Mouse (Mus musculus): ENCODE data around the gene Auts2. TPM values are rescaled to one million over a fixed set of nuclear protein-coding genes. Genes with fewer than 3 reads are reported as not detected.

Auts2 gene
- total RNA-seq, 1 experiment from 2014 or later, result 1.9 TPM

DNA sequence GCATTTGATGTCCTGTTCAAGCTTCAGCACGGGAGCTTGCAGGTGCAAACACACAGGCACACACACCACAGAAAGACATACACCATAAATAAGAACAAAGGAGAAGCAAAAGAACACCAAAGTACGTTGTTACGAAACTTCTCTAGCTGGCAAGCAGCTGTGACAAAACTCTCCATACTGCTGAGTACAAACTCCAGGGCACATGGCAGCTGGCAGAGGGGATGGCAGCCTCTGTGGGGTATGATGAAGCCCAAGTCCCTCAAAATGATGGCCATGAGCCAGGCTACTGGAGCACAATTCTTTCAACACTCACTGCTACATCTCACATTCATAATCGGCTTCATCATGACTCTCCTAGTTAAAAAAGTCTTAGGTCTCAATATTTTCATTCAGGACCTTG is 721.7 kb downstream of the Auts2 start:
- no peak for ATAC-seq (replicated peaks in 1 of 2; ENCODE audit: insufficient read depth in 1 of 2, low FRiP score in 2 of 2, low TSS enrichment in 1 of 2, low read depth in 1 of 2, poor library complexity in 2 of 2, severe bottlenecking in 2 of 2)

DNA sequence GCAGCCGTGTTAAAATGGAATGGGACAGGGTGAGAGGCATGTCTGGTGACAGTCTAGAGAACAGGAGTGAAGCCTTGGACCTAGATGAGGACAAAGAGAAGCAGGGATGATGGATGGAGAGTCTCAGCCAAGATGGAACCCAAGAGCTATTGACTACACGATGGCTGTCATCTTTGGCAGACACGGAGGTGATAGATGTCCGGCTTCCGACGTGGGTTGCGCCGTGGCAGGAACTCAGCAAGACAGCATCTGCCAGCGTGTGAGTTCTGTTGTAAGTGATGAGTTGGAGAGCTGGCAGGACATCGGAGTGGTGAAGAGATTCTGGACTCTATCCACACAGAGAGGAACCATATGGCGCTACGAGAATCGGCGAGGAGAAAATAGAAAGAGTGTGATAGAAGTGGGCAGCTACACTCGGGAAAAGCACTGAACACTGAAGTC is 723.9 kb downstream of the Auts2 start:
- ATAC-seq (replicated peaks in 1 of 2; ENCODE audit: insufficient read depth in 1 of 2, low FRiP score in 2 of 2, low TSS enrichment in 1 of 2, low read depth in 1 of 2, poor library complexity in 2 of 2, severe bottlenecking in 2 of 2), result no peak

DNA sequence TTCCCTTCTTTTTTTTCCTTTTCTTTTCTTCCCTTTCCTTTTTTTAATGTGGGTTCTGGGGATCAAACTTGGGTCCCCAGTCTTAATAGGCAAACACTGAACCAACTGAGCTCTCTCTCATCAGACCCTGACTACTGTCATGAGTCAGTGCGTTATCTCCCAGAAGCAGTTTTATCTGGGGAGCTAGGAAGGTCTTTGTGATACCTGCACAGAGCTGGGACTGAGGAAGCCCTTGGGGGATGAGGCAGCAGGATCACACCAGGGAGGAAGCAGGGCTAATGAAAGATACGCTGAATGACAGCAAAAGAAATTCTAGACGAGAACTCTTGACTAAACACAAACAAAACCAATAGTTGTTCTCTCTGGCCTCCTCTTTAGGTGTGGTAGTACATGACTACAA is 727.6 kb downstream of the Auts2 start:
- ATAC-seq (replicated peaks in 1 of 2; ENCODE audit: insufficient read depth in 1 of 2, low FRiP score in 2 of 2, low TSS enrichment in 1 of 2, low read depth in 1 of 2, poor library complexity in 2 of 2, severe bottlenecking in 2 of 2), result no peak

DNA sequence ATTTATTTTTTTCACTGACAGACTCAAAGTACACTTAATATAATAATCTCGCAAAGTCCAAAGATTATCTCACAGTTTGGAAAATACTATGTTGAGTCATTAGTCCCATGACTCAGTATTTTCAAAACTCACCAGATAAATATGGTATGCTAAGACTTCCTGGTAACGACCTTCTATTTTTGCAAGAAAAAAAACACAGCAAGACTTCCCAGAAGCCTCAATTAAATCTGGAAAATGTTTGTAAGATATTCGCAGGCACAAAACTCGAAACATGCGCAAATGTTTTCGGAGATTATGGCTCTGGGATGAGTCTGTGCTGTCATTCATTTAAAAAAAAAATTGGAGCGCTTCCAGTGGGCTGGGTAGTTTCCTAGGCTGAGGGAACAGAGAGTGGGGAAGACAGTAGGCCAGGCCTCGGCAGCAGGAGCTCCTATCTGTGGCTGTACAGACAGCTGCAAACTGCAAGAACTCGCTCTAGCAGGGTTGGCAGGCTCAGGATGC is 728.6 kb downstream of the Auts2 start:
- peak; percentile 14 to 20; a peak in 1 of 4 replicates for ATAC-seq (replicated peaks in 1 of 2; ENCODE audit: insufficient read depth in 1 of 2, low FRiP score in 2 of 2, low TSS enrichment in 1 of 2, low read depth in 1 of 2, poor library complexity in 2 of 2, severe bottlenecking in 2 of 2)

DNA sequence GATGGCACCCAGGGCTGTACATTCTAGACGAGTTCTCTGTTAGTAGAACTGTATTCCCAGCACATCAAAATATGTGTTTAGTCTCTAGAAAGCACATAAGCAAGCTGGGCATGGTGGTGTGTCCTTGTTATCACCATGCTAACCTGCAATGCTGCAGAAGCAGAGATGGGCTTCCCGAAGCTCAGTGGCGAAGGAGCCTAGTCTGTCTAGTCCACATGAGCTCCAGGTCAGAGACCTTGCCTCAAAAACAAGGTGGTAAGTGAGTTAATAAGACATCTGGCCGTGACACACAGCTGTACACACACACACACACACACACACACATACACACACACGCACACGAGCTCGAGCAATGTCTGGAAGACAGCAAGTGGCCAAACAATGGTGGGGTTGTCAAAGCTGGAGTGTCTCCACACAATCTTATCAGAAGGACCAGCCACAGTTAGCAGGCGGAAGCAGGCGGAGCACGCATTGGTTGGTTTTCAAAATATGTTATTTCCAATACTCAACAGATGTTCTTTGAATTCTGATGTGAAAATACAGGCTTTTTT is 729.1 kb downstream of the Auts2 start:
- peak; percentile 54 to 61; a peak in 2 of 4 replicates for ATAC-seq (replicated peaks in 1 of 2; ENCODE audit: insufficient read depth in 1 of 2, low FRiP score in 2 of 2, low TSS enrichment in 1 of 2, low read depth in 1 of 2, poor library complexity in 2 of 2, severe bottlenecking in 2 of 2)

DNA sequence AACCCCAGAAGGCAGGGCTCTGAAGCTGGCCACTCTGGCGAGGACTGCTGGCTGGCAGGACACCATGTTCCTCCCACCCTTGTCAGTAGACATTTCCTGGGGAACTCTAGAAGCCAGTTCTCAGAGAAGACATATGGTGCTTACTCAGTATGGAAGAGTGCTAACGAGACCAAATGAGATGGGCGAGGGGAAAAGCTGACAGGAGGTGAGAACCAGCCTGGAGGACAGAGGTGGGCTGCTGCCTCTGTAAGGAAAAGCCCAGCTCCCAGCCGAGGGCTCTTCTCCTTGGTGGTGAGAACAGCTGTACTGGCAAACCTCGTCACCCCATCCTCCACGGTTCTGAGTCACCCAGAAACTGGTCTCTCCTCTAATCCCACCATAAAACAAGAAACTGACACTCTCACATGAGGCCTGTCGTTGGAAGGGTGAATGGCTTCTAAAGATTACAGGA is 729.8 kb downstream of the Auts2 start:
- ATAC-seq (replicated peaks in 1 of 2; ENCODE audit: insufficient read depth in 1 of 2, low FRiP score in 2 of 2, low TSS enrichment in 1 of 2, low read depth in 1 of 2, poor library complexity in 2 of 2, severe bottlenecking in 2 of 2), result no peak

DNA sequence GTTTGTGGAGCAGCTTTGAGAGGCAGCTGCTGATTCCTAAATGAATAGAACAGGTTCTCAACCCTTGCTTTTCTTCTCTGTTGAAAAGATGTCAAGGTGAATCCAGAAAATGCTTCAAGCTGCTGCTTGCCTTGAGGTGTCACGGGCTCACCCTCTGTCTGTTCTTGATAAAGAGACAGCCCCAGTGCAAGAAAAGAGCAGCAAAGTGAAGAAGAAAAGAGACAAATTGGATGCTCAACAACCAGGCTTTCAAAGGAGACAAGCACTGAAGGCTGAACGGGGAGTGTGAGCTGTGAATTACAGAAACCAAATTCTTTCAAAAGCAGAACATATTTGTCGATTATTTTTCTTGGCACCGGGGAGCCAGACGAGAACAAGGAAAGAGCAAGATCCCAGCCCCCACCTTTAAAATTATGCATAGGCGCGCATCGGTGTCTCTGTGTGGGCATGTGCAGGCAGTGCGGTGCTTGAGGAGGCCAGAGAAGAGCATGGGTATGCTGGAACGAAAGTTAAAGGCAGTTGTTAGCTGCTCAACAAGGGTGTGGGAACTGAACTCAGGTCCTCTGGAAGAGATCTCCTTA is 730.6 kb downstream of the Auts2 start:
- no peak for ATAC-seq (replicated peaks in 1 of 2; ENCODE audit: insufficient read depth in 1 of 2, low FRiP score in 2 of 2, low TSS enrichment in 1 of 2, low read depth in 1 of 2, poor library complexity in 2 of 2, severe bottlenecking in 2 of 2)

DNA sequence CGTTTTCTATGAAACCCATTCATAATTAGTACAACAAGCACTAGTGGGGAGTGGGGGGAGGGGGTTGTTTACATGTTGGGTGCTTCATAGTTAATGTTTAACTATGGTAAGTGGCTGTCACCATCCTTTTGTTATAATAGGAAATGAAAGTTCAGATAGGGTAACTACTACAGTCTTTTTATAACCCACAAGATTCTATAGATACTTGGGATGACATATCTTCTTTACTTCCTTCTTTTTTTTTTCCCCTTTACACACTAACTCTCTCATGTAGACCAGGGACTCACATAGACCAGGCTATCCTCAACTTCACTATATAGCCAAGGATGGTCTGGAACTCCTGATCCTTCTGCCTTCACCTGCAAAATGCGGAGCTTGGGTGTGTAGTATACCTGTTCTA is 736.8 kb downstream of the Auts2 start:
- no peak for ATAC-seq (replicated peaks in 1 of 2; ENCODE audit: insufficient read depth in 1 of 2, low FRiP score in 2 of 2, low TSS enrichment in 1 of 2, low read depth in 1 of 2, poor library complexity in 2 of 2, severe bottlenecking in 2 of 2)

DNA sequence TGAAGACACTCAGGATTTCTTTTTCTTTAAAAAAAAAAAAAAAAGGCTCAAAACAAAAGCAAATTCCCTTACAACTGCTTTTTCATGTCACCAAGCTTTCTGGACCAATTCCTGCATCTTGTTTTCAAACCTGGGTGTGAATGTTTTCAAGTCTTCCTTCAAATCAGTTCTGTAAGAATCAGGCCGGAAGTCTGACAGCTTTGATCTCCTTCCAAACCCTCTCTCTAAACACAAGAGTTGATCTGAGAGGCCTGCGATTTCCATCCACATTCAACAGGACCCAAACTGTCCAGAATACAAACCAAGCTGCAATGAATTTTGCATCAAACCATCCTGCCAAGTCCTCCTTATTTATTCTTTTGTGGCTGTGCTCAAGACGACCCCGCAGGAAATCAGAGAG is 737.9 kb downstream of the Auts2 start:
- no peak for ATAC-seq (replicated peaks in 1 of 2; ENCODE audit: insufficient read depth in 1 of 2, low FRiP score in 2 of 2, low TSS enrichment in 1 of 2, low read depth in 1 of 2, poor library complexity in 2 of 2, severe bottlenecking in 2 of 2)

DNA sequence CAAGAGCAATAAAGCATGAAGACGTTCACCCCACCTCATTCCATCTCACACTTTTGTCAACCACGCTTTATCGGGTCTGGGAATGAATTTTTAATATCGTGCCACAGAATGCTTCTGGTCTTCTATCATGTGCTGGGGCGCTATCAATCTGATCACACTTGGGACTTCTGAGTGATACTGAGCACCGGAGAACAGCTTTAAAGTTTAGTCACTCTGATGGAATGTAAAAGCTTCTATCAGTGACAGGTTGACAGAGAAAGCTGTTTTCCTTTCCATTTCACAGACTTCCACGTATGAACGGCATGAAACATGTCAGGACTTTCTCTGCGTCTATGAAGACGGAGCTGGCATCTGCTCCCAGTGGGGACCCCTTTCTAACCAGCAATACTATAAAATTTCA is 739.5 kb downstream of the Auts2 start:
- no peak for ATAC-seq (replicated peaks in 1 of 2; ENCODE audit: insufficient read depth in 1 of 2, low FRiP score in 2 of 2, low TSS enrichment in 1 of 2, low read depth in 1 of 2, poor library complexity in 2 of 2, severe bottlenecking in 2 of 2)

DNA sequence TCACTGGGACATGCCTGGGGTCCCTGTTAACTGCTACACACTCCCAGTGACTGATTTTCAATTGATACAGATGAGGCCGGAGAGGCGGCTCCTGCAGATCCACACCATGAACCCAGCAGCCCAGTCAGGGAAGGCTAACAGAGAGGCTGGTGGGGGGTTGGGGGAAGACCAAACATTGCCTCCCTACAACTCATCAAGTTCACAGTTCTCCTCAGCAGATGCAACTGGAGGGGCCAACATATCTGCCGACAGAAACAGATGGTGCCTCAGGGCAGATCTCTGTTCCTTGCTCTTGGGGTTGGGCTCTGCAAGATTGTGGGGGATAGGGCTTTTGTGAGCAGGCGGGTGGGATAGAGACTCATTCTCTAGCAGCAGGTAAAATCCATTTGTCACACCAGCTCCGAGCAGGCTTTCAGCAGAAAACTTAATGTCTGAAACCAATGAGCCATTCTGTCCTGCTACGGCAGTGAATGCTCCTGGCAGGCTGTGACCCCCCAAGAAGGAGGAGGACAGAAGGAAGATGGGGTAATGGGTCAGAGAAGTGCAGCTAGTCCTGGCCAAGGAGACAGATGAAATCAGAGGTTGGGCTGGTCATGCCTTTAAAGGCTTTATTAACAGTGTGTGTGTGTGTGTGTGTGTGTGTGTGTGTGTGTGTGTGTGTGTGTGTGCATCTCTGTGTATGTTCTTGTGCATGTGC is 740.7 kb downstream of the Auts2 start:
- no peak for ATAC-seq (replicated peaks in 1 of 2; ENCODE audit: insufficient read depth in 1 of 2, low FRiP score in 2 of 2, low TSS enrichment in 1 of 2, low read depth in 1 of 2, poor library complexity in 2 of 2, severe bottlenecking in 2 of 2)

DNA sequence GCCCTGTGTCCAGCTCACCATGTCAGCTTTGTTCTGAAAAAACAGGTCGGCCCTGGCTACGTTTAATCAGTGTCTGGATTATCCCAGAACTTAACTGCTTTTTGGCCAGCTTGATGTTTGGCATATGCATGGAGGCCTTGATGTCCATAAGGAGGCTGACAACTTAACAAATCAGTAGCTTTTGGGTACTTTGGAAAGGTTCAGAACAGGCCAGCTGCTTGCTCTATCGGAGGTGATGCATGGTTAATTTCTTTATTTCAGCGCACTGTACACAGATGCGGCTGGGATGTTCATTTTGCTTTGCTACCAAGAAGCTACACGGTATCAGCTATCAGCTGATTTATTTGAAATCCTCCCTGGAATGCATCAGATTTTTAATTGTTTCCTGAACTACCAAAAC is 741.2 kb downstream of the Auts2 start:
- ATAC-seq (replicated peaks in 1 of 2; ENCODE audit: insufficient read depth in 1 of 2, low FRiP score in 2 of 2, low TSS enrichment in 1 of 2, low read depth in 1 of 2, poor library complexity in 2 of 2, severe bottlenecking in 2 of 2), result no peak

DNA sequence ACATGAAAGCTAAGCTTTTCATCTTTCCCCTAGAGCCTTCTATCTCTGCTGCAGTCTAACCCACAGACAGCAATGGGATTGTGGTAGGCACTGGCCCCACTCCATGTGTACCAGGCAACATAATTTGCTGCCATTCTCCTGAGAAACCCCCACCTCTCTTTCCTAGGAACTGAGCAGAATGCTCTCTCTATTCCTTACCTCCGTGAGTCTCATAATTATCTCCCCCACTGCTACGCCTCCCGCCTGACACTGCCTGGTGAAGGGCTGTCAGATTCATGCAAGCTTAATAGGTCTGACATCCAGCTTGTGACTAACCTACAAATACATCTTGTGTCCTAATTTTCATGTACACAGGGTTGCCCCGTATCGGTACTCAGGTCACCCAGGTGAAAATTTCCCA is 744.8 kb downstream of the Auts2 start:
- ATAC-seq (replicated peaks in 1 of 2; ENCODE audit: insufficient read depth in 1 of 2, low FRiP score in 2 of 2, low TSS enrichment in 1 of 2, low read depth in 1 of 2, poor library complexity in 2 of 2, severe bottlenecking in 2 of 2), result no peak

DNA sequence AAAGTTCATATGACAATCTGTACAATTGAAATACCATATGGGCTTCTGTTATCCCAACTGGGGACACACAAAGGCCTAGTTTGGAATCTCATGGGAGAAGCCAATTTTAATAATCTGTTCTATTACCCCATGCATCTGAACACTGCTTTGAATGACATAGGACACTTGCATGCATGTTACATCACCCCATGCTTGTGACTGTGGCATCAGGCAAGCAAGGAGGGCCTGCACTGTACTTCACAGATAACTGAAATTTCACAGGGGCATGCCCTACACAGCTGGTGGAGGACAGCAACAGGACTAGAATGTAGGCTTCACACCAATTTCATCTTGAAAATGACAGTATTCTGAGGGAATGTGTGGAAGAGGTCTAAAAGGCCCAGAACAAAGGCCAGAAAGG is 746.1 kb downstream of the Auts2 start:
- no peak for ATAC-seq (replicated peaks in 1 of 2; ENCODE audit: insufficient read depth in 1 of 2, low FRiP score in 2 of 2, low TSS enrichment in 1 of 2, low read depth in 1 of 2, poor library complexity in 2 of 2, severe bottlenecking in 2 of 2)

DNA sequence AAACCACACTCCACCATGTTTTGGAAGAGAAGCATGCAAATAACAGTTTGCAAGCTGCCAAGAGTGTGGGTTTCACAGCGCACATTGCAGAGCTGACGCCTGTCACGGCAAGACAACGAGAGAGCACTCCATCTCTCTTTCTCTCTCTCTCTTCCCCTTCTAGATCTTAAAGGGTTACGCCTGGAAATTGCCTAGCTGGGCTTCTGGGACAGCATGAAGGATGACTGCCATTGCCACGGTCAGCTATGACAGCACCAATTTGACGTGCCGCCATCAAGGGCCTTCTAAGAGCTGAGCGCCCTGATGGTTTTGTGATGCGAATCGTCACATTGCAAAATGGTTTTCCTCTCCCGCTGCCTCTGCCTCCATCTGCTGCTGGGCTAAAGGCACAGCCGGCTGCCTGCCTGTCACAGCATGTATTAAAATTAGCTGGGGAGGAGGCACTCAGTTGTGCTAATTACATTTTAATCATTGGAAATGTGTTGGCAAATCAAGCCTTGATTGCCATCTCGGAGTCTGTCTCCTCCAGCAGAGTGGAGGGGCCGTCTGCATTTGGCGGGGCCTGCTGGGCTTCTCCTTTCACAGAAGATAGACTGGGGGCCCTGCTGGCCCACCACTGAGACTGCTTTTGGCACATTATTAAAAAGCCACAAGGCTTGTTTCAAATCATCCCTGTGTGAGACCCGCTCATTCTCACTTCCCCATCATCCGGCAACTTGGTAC is 748.6 kb downstream of the Auts2 start:
- ATAC-seq (replicated peaks in 1 of 2; ENCODE audit: insufficient read depth in 1 of 2, low FRiP score in 2 of 2, low TSS enrichment in 1 of 2, low read depth in 1 of 2, poor library complexity in 2 of 2, severe bottlenecking in 2 of 2), result no peak

DNA sequence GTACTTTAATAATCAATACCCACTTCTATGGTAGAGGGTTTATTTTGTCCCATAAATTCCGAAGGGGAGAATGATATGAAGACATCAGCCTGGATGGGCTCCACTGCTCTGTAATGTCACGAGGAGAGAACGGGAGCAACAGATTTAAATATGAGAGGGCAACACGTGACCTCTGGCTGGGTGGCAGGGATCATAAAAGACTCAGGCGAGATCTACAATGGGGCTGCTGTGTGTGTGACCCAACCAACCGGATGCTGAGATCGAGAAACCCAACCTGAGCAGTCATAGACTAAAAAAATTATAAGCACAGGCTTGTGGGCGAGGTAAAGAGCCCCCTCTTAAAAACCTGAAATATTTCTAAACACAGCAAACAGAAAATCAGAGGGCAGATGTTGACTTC is 753.5 kb downstream of the Auts2 start:
- ATAC-seq (replicated peaks in 1 of 2; ENCODE audit: insufficient read depth in 1 of 2, low FRiP score in 2 of 2, low TSS enrichment in 1 of 2, low read depth in 1 of 2, poor library complexity in 2 of 2, severe bottlenecking in 2 of 2), result no peak

DNA sequence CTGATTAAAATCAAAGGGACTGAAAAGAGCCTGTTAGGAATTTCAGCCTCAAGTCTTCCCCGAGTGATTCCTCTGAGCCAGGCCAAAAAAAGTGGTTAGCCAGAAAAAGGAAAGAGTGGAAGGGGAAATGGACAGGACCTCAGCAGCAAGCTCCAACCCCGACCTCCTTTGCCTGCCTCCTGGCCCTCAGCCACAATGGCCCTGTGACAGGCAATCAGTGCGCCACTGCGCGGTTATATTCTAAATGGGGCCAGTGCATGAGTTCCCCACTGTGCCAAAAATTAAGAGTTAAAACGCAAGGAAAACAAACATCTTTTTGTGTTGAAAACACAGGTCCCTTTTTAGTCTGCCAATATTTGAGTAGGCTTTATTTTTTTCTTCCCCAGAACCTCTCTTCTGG is 755.1 kb downstream of the Auts2 start:
- ATAC-seq (replicated peaks in 1 of 2; ENCODE audit: insufficient read depth in 1 of 2, low FRiP score in 2 of 2, low TSS enrichment in 1 of 2, low read depth in 1 of 2, poor library complexity in 2 of 2, severe bottlenecking in 2 of 2), result no peak

DNA sequence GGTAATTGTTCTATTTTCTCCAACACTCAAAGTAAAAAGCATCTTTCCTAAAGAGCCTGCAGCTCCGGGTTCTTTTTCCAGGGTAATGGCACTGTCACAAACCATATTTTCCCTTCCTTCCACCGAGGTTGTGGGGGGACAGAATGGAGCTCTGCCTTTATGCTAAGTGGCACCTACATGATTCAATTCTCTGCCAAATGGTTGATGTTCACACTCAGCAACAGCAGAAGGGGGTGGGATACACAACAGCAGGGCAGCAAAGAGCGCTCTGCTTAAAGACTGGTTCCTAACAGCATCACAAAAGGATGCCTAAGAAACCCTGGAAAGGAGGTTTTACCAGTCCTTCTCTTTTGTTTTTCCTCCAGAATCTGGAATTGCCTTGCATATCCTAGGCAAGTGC is 759.9 kb downstream of the Auts2 start:
- no peak for ATAC-seq (replicated peaks in 1 of 2; ENCODE audit: insufficient read depth in 1 of 2, low FRiP score in 2 of 2, low TSS enrichment in 1 of 2, low read depth in 1 of 2, poor library complexity in 2 of 2, severe bottlenecking in 2 of 2)

Data from hematopoietic stem cell, adult 5-6 weeks (primary cell).